Mouse (Mus musculus): ENCODE measurements at regions not wholly inside any gene's neighbourhood (a gene's known extent, or its start where the extent isn't known, plus 50 kb on each side); places are given as distances from the start of the nearest gene placed in this dataset.

- no peak for ATAC-seq
Observed at GRCm38 (mm10) chr10:37316701-37317100, 178.0 kb upstream of the Marcks start.

- no peak for ATAC-seq
Observed at GRCm38 (mm10) chr10:37315804-37316203, 177.1 kb upstream of the Marcks start.

GRCm38 (mm10) chr10:37314746-37315430 lies 176.2 kb upstream of the Marcks start:
- ATAC-seq, result no peak

GRCm38 (mm10) chr10:37313461-37313860 lies 174.7 kb upstream of the Marcks start:
- no peak for ATAC-seq

- ATAC-seq, result no peak
Observed at GRCm38 (mm10) chr10:37310266-37310945, 171.7 kb upstream of the Marcks start.

- ATAC-seq, result no peak
Observed at GRCm38 (mm10) chr10:37304656-37305055, 165.9 kb upstream of the Marcks start.

- ATAC-seq, result no peak
Observed at GRCm38 (mm10) chr10:37300181-37300889, 161.6 kb upstream of the Marcks start.

- ATAC-seq, result no peak
Observed at GRCm38 (mm10) chr10:37298689-37299421, 160.1 kb upstream of the Marcks start.

GRCm38 (mm10) chr10:37294231-37294630 lies 155.5 kb upstream of the Marcks start:
- ATAC-seq, result no peak

- no peak for ATAC-seq
Observed at GRCm38 (mm10) chr10:37293292-37293691, 154.6 kb upstream of the Marcks start.

GRCm38 (mm10) chr10:37291639-37292495 lies 153.1 kb upstream of the Marcks start:
- no peak for ATAC-seq

- no peak for ATAC-seq
Observed at GRCm38 (mm10) chr10:37289964-37290704, 151.4 kb upstream of the Marcks start.

- no peak for ATAC-seq
Observed at GRCm38 (mm10) chr10:37286305-37286704, 147.6 kb upstream of the Marcks start.

- no peak for ATAC-seq
Observed at GRCm38 (mm10) chr10:37282951-37283350, 144.2 kb upstream of the Marcks start.

GRCm38 (mm10) chr10:37280823-37281222 lies 142.1 kb upstream of the Marcks start:
- no peak for ATAC-seq

- ATAC-seq, result no peak
Observed at GRCm38 (mm10) chr10:37280150-37280820, 141.6 kb upstream of the Marcks start.

- ATAC-seq, result no peak
Observed at GRCm38 (mm10) chr10:37279316-37279715, 140.6 kb upstream of the Marcks start.

GRCm38 (mm10) chr10:37275857-37276256 lies 137.1 kb upstream of the Marcks start:
- no peak for ATAC-seq

GRCm38 (mm10) chr10:37275271-37275670 lies 136.6 kb upstream of the Marcks start:
- ATAC-seq, result no peak

- ATAC-seq, result no peak
Observed at GRCm38 (mm10) chr10:37271967-37272366, 133.2 kb upstream of the Marcks start.
